20 mouse cellular contexts compared by ENCODE assay signal in genomic region chr1:47511426-47511825, GRCm38 (mm10).
"Had no signal": no experiment of that assay in that cellular context is flagged by ENCODE, and none has a peak within 500 bp of the region (broad histone marks: within the 10 kb centered on the region; RNA-seq: fewer than 3 reads in every experiment).

No protein-coding gene starts in this region.

- H3K4me2 ChIP-seq: intestine, embryonic 15.5 days; kidney, embryonic 15.5 days; limb, embryonic 12.5 days; limb, embryonic 15.5 days; liver, embryonic 11.5 days; lung, embryonic 14.5 days; midbrain, embryonic 11.5 days had no signal

- H3K4me3 ChIP-seq: intestine, embryonic 15.5 days; kidney, embryonic 15.5 days; limb, embryonic 12.5 days; limb, embryonic 15.5 days; megakaryocyte, embryonic 14.5 days had no signal

- DNase-seq: kidney, adult 11 months; kidney, adult 8-10 months; kidney, postnatal 10 days; kidney, postnatal 36 days; left cerebral cortex, postnatal 4 days; liver, postnatal 0 days; lung, embryonic 14.5 days; lung, postnatal 36 days; midbrain, embryonic 14.5 days; thymus, adult 18-20 months; thymus, postnatal 36 days had no signal

- H3K9ac ChIP-seq: intestine, embryonic 15.5 days; kidney, embryonic 15.5 days; limb, embryonic 12.5 days; limb, embryonic 15.5 days; liver, embryonic 14.5 days; liver, postnatal 0 days; lung, embryonic 14.5 days had no signal

- H3K9me3 ChIP-seq: intestine, embryonic 15.5 days; kidney, embryonic 15.5 days; limb, embryonic 12.5 days; limb, embryonic 15.5 days; megakaryocyte, embryonic 14.5 days had no signal

- H3K36me3 ChIP-seq: intestine, embryonic 15.5 days; kidney, embryonic 15.5 days; limb, embryonic 12.5 days; limb, embryonic 15.5 days had no signal

- H3K27me3 ChIP-seq: intestine, embryonic 15.5 days; kidney, embryonic 15.5 days; limb, embryonic 12.5 days; limb, embryonic 15.5 days; megakaryocyte, embryonic 14.5 days had no signal

- ATAC-seq: intestine, embryonic 15.5 days; liver, postnatal 0 days; lung, postnatal 0 days had no signal

- H3K4me1 ChIP-seq: intestine, embryonic 15.5 days; kidney, embryonic 15.5 days; limb, embryonic 12.5 days; limb, embryonic 15.5 days; megakaryocyte, embryonic 14.5 days had no signal

- H3K27ac ChIP-seq: intestine, embryonic 15.5 days; kidney, embryonic 15.5 days; limb, embryonic 12.5 days; limb, embryonic 15.5 days; liver, embryonic 14.5 days had no signal
